Mouse (Mus musculus) brain, embryonic 14.5 days (tissue): Measurements from ENCODE around the gene Cdkl1.

Experiments used
- CTCF ChIP-seq: fragments of 200-500 bp; IDR thresholded peaks from 2 replicates; pipeline ENCODE4 v1.5.1; 2012; ENCODE audit warnings: inconsistent platforms, mild to moderate bottlenecking, moderate library complexity, borderline replicate concordance; ENCODE audit not compliant: insufficient read depth, insufficient read length; ENCODE audit errors: extremely low read depth
- POLR2A ChIP-seq: fragments of 200-500 bp; IDR thresholded peaks from 2 replicates; pipeline ENCODE4 v1.6.1; 2012; ENCODE audit warnings: mild to moderate bottlenecking, inconsistent platforms, borderline replicate concordance; ENCODE audit not compliant: poor library complexity, insufficient read depth, insufficient read length, severe bottlenecking; ENCODE audit errors: extremely low read depth

GRCm38 (mm10) chr12:69804393-69805070 is 13.5 kb upstream of the Cdkl1 start:
- TF ChIP-seq POLR2A (no peak), CTCF (no peak)
